Mouse (Mus musculus): ENCODE measurements at regions not wholly inside any gene's neighbourhood (a gene's known extent, or its start where the extent isn't known, plus 50 kb on each side); places are given as distances from the start of the nearest gene placed in this dataset.
A peak's percentile ranks its signal among the peaks of the same experiment; 100 is the strongest.

GRCm38 (mm10) chr1:119305315-119305976 is 116.6 kb downstream of the Inhbb start:
- DNase-seq = peak in 1 of 2 experiments; percentile 16

DNA sequence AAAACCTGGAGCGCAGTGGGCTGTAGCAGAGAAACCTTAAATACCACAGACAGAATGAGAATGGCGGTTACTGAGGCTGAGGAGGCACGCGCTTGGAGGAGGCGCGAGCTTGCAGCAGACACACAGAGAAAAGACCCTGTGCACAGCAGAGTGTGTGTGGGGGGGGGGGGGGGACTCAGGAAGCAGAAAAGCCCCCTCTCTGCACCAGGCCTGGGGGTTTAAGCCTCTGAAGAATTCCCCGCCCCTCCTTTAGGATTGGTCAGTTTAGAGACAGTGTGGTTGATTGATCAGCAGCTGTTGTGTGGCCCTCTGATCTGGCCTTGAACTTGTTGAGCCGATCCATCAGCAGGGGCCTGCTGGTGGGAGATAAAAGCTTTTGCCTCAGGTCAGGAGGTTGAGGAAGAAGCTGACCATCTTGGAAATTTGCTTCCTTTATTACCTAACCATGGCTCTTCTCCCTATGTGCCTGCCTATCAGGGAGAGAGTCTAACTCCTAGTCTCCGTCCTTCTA is 117.5 kb downstream of the Inhbb start:
- no peak for DNase-seq

- DNase-seq = peak; percentile 79 to 80
Measured at GRCm38 (mm10) chr1:119302349-119302995, 119.6 kb downstream of the Inhbb start.

DNA sequence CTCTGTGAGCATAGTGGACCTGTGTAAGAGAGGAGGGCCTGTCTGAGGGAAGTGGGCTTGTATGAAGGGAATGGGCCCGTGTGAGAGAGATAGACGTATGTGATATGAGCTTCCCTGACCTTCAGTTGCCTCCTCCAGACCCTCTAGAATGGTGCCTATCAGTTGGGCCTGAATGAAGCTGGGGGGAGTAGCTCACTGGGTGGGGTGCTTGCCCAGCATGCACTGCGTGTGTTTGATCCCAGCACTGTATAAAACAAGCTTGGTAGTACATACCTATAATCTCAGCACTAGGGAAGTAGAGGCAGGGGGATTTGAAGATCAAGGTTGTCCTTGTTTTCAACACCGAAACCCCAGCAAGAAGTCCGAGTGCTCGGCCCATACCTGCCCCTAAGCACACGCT is 120.1 kb downstream of the Inhbb start:
- no peak for DNase-seq

- DNase-seq = no peak
Measured at GRCm38 (mm10) chr1:119301258-119301657, 120.8 kb downstream of the Inhbb start.

DNA sequence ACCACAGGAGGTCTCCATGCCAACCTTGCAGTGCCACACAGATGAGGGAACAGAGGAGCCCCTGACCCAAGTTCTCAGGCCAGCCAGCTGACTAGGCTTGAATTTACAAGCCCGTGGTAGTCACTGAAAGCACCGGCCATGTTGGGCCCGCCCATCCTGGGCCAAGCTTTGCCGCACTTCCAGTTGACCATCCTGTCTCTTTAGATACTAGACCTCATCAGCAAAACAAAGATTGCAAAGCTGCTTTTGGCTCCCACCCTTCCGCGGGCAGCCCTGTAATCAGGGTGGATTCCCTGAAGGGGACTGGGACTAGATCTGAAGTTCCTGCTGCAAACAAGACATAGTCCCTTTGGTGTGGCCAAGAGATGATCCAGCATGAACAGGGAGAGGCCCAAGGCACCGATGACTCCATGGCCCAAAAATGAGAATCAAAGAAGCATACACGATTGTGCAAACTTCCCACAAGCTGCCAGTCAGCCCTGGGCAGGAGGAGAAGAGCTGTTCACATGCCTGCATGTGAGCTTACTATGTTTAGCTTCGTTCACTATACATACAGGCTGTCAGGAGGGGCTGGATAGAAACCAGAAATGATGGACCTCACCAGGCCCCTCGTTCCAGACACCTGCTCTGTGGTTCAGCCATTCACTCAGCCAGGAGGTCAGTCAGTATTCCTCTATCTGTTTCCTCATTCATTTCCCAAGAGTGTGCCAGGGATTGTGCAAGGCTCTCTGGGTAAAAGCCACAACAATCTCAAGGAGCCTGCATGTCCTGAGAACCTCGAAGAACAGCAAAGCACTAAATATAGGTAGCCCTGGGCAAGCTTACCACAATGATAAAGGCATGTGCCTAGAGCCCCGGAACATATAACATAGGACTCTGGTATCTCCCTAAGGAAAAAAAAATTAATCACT is 122.0 kb downstream of the Inhbb start:
- DNase-seq = no peak

- no peak for DNase-seq
Measured at GRCm38 (mm10) chr1:119298696-119299230, 123.3 kb downstream of the Inhbb start.

DNA sequence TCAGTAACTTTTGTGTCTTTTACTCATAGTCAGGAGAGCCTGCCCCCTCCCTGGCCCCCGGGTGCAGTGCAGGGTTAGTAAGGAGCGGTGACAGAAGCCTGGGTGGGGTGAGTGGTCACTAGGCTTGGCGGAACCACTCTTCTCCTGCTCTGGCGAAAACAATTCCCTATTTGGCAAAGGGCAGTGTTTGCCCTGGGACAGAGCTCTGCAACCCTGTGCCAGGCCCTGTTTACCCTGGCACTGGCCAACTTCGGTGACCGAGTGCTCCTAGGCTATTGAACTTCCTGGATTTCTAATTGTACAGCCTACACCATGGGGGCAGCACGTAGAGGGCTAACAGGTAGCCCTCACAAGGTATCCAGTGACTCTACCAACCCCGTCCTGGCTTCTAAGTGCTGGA is 126.9 kb downstream of the Inhbb start:
- peak in 1 of 2 experiments; percentile 24 for DNase-seq

GRCm38 (mm10) chr1:119293839-119294238 is 128.2 kb downstream of the Inhbb start:
- DNase-seq = no peak

DNA sequence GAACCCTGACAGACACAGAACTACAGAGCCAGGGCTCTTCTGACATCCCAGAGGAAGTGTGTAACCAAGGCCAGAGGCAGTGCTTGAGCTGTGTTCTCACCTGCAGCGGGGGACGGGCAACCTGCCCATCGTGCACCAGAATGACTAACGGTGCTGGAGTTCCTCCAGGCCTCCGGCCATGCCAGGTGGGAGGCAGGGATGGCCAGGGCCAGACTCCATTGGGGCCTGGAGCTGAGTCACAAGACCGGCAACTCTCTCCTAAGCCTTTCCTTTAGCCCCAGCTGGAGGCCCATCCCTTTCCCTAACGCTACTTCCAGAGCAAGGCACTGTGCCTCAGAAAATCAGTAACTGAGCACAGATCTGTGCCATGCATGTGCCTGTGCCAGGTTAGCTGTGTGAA is 129.8 kb downstream of the Inhbb start:
- peak; percentile 99 for DNase-seq

DNA sequence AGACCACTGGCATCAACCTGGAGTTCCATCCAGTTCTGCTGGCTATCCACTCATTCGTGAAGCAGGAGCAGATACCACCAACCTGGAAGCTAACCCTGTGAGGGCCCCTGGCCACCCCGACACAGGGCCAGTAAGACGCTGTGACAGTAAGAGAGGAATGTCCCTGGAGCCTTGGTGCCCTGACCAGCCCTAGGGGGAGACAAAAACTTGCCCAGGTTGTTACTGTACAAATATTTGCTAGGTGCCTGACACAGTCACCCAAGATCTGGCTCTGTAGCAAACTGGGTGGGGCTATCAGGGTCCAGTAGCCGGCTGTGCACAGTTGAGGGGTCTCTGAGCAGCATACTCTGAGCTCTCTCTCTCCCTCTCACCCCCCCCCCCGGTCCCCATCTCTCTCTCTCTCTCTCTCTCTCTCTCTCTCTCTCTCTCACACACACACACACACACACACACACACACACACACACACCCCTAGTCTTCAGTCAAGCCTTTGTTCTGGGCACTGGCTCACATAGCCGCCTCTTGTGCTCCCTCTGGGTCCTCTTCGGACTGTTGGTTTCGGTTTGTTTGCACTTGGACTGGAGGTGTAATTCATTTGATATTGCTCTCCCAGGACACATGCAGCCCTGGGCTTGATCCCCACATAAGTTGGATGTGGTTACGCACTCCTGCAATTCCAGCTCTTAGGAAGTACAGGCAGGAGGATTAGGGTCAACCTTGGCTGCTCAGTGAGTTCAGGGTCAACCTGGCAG is 131.7 kb downstream of the Inhbb start:
- DNase-seq = peak in 1 of 2 experiments; percentile 36

GRCm38 (mm10) chr1:119289516-119290164 is 132.4 kb downstream of the Inhbb start:
- DNase-seq = no peak

DNA sequence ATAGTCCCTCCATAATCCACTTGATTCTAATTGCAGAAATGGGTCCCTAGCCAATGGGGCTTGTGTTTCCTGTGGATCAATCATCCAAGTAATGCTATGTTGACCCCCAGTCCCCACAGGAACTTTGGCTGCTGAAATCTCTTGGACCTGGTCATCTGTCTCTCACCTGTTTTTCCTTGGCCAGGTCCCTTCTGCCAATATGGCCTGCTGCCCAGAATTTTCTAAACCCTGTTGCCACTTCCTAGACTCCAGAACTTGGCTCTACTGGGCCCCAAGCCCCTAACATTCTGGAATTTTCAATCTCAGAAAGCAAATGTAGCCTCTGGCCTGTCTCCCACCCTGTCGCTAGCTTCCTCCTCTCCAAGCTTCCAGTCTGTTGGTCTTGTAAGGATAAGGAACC is 139.6 kb downstream of the Inhbb start:
- peak; percentile 84 to 85 for DNase-seq

- no peak for DNase-seq
Measured at GRCm38 (mm10) chr1:119279261-119279660, 142.8 kb downstream of the Inhbb start.

DNA sequence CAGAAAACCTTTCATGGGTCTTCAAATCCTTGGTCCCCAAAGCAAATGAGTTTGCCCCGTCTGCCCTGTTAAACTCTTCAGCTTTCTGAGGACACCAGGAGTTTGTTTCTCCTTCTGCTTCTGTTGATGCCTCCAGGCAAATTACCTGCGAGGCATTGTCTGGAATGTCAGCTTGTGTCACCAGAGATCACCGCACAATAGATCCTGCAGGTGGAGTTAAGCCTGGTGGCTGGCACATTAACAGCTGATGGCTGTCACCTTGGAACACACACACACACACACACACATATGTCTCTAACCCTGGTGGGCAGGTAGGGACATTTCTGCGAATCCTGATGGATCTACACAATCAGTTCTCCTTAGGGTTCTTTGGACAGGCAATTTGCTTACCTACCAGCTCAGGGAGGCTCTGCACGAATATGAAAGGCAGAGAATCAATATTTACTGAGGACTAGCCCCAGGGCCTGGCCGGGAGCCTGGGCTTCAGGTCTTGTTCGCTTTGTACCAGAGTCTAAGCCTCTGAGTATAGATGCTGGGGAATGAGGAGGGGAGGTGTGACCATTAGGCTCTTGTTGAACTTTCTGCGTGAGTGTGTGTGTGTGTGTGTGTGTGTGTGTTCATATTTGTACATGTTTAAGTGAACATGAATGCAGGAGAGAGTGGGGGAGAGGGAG is 143.4 kb downstream of the Inhbb start:
- DNase-seq = no peak

- DNase-seq = no peak
Measured at GRCm38 (mm10) chr1:119277990-119278389, 144.1 kb downstream of the Inhbb start.

DNA sequence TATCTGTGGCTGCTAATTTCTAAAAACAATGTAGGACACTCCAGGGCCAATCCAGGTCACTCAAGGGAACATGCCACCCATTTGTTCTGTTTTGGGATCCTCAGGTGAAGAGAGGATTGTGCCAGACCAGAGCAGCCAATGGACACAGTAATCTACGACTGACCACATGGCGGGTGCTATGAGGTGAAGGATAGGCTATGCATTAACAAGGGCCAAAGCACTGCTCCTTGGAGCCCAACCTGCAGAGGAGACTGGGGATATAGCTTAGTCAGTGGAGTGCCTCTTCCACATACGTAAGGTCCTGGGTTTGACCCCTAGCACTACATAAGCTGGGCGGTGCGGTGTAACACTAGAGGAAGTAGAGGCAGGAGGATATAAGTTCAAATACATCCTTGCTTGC is 156.0 kb downstream of the Inhbb start:
- no peak for DNase-seq

GRCm38 (mm10) chr1:119265192-119265891 is 156.7 kb downstream of the Inhbb start:
- DNase-seq = no peak

DNA sequence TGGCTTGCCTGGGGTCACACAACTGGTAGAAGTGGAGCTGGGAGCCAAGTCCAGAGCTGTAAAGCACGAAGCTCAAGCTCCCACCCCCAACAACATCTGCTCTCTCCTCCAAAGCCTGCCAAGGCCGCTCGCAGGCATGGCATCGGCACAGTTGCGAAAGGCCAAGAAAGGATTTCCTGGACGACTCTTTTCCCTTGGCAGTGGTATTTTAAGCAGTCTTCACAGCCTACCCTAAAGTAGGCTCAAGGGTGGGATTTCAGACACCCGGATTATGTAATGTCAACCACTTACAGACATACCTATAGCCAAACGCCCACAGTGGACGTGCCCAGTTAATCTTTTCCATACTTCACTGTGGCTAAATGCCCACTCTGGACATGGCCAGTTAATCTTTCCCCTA is 162.6 kb downstream of the Inhbb start:
- DNase-seq = peak; percentile 84 to 90

DNA sequence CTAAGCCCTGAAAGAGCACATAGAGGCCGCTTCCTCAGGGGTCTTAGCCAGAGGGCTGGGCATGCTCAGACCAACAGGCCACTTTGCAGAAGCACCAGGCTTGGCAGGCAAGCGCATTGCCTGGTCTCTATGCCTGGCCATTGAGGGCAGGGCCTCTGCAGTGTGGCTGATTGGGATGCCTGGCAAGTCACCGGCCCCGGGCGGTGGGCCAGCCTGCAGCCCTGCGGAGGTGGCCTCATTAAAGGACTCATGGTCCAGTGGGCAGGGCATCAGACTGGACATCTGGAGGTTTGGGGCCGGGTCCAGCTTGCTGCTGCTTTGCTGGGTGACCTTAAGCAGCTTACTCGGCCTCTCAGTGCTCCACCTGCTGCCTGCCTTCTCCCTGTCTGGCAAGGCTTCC is 165.3 kb downstream of the Inhbb start:
- DNase-seq = peak; percentile 98 to 99

DNA sequence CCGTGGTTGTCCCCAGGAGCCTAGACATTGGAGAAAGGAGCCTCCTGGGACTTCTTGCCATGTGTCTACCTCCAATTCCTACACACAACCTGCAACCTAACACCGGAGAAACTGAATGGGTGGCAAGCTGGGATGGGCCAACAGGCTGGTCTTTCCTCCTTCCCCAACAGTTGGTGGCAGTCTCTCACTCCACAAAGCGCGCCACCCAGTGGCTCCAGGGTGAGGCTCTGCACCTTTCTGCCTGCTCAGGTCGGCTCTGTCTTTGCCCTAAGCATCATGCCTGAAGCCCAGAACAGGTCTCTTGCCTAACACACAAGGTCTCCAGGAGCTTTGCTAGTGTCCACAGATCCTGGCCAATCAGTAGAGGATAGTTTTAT is 166.0 kb downstream of the Inhbb start:
- peak; percentile 61 to 73 for DNase-seq

Measured in cerebellum, postnatal 10 days (tissue).